Mouse (Mus musculus): ENCODE data around the gene Pmm1. TPM values are rescaled to one million over a fixed set of nuclear protein-coding genes. Genes with fewer than 3 reads are reported as not detected.

Gene Pmm1
- polyA plus RNA-seq, 2 experiments = 34.8 to 41.5 TPM

GRCm38 (mm10) chr15:81964262-81964661, 3.5 kb upstream of the Pmm1 start:
- no peak for DNase-seq (ENCODE audit: low spot score)
- Histone ChIP-seq H3K4me3 (replicated peaks; ENCODE audit: low read length) (no peak overlapping the region), H3K9me3 (ENCODE audit: control insufficient read depth, low read length) (no peaks in the 10 kb centered on the region), H3K36me3 (ENCODE audit: control insufficient read depth, insufficient read depth, low read length) (no peaks in the 10 kb centered on the region), H3K9ac (ENCODE audit: low read depth, low read length, severe bottlenecking) (no peak overlapping the region), H3K4me1 (ENCODE audit: control insufficient read depth, insufficient read depth, low read length) (no peaks in the 10 kb centered on the region), H3K4me2 (replicated peaks; ENCODE audit: low read depth, low read length, severe bottlenecking) (no peak overlapping the region), H3K27ac (replicated peaks; ENCODE audit: low read depth, low read length) (no peak overlapping the region), H3K27me3 (ENCODE audit: control insufficient read depth, insufficient read depth, low read length) (no peaks in the 10 kb centered on the region)
- WGBS = 29% methylated on average over 1 of the region's 1 CpGs
- TF ChIP-seq POLR2A (IDR thresholded peaks at IDR 0.05; ENCODE audit: borderline replicate concordance, extremely low read depth, insufficient read depth, insufficient read length) = no peak
- ATAC-seq (ENCODE audit: low FRiP score, low read depth) = no peak

GRCm38 (mm10) chr15:81961078-81961451, 335 bp upstream of the Pmm1 start:
- ATAC-seq (ENCODE audit: low FRiP score, low read depth) = no peak

GRCm38 (mm10) chr15:81958906-81959305, 1.8 kb downstream of the Pmm1 start:
- H3K9me3 ChIP-seq (ENCODE audit: control insufficient read depth, low read length) = no peaks in the 10 kb centered on the region
- no peaks in the 10 kb centered on the region for H3K27me3 ChIP-seq (ENCODE audit: control insufficient read depth, insufficient read depth, low read length)
- H3K9ac ChIP-seq (ENCODE audit: low read depth, low read length, severe bottlenecking) = no peak overlapping the region
- no peaks in the 10 kb centered on the region for H3K4me1 ChIP-seq (ENCODE audit: control insufficient read depth, insufficient read depth, low read length)
- H3K27ac ChIP-seq (replicated peaks; ENCODE audit: low read depth, low read length) = no peak overlapping the region
- no peak overlapping the region for H3K4me3 ChIP-seq (replicated peaks; ENCODE audit: low read length)
- H3K36me3 ChIP-seq (ENCODE audit: control insufficient read depth, insufficient read depth, low read length) = peaks cover 18% of the 10 kb centered on the region
- no peak for TF ChIP-seq POLR2A (IDR thresholded peaks at IDR 0.05; ENCODE audit: borderline replicate concordance, extremely low read depth, insufficient read depth, insufficient read length)
- ATAC-seq (ENCODE audit: low FRiP score, low read depth) = no peak
- no peak overlapping the region for H3K4me2 ChIP-seq (replicated peaks; ENCODE audit: low read depth, low read length, severe bottlenecking)
- DNase-seq (ENCODE audit: low spot score) = no peak
- 83% methylated on average over 3 of the region's 3 CpGs for WGBS

More at GRCm38 (mm10) chr15:81961078-81961451, 335 bp upstream of the Pmm1 start:
- Histone ChIP-seq H3K36me3 (ENCODE audit: control insufficient read depth, insufficient read depth, low read length) (no peaks in the 10 kb centered on the region; the same call in 1 of the 2 replicates), H3K27ac (replicated peaks; ENCODE audit: low read depth, low read length) (no peak overlapping the region), H3K4me2 (replicated peaks; ENCODE audit: low read depth, low read length, severe bottlenecking) (peak overlapping the region; percentile 97), H3K4me3 (replicated peaks; ENCODE audit: low read length) (peak overlapping the region; percentile 67), H3K4me1 (ENCODE audit: control insufficient read depth, insufficient read depth, low read length) (no peaks in the 10 kb centered on the region), H3K9ac (ENCODE audit: low read depth, low read length, severe bottlenecking) (no peak overlapping the region), H3K27me3 (ENCODE audit: control insufficient read depth, insufficient read depth, low read length) (no peaks in the 10 kb centered on the region), H3K9me3 (ENCODE audit: control insufficient read depth, low read length) (no peaks in the 10 kb centered on the region)
- under 1% methylated on average over 4 of the region's 8 CpGs for WGBS
- DNase-seq (ENCODE audit: low spot score) = no peak
- TF ChIP-seq POLR2A (IDR thresholded peaks at IDR 0.05; ENCODE audit: borderline replicate concordance, extremely low read depth, insufficient read depth, insufficient read length) = no peak

- no peak overlapping the region for H3K9ac ChIP-seq (ENCODE audit: low read depth, low read length, severe bottlenecking)
- DNase-seq (ENCODE audit: low spot score) = no peak
- 88% methylated on average over 11 of the region's 11 CpGs for WGBS
Observed at GRCm38 (mm10) chr15:81957598-81957997, 3.1 kb downstream of the Pmm1 start.

GRCm38 (mm10) chr15:81956457-81956856, 4.3 kb downstream of the Pmm1 start:
- no peaks in the 10 kb centered on the region for H3K4me1 ChIP-seq (ENCODE audit: control insufficient read depth, insufficient read depth, low read length)
- DNase-seq (ENCODE audit: low spot score) = no peak
- H3K27me3 ChIP-seq (ENCODE audit: control insufficient read depth, insufficient read depth, low read length) = no peaks in the 10 kb centered on the region
- H3K36me3 ChIP-seq (ENCODE audit: control insufficient read depth, insufficient read depth, low read length) = peaks cover 21% of the 10 kb centered on the region
- H3K4me2 ChIP-seq (replicated peaks; ENCODE audit: low read depth, low read length, severe bottlenecking) = no peak overlapping the region
- 62% methylated on average over 8 of the region's 8 CpGs for WGBS
- no peak overlapping the region for H3K27ac ChIP-seq (replicated peaks; ENCODE audit: low read depth, low read length)
- ATAC-seq (ENCODE audit: low FRiP score, low read depth) = no peak
- no peak overlapping the region for H3K4me3 ChIP-seq (replicated peaks; ENCODE audit: low read length)
- H3K9me3 ChIP-seq (ENCODE audit: control insufficient read depth, low read length) = no peaks in the 10 kb centered on the region
- H3K9ac ChIP-seq (ENCODE audit: low read depth, low read length, severe bottlenecking) = no peak overlapping the region
- no peak for TF ChIP-seq POLR2A (IDR thresholded peaks at IDR 0.05; ENCODE audit: borderline replicate concordance, extremely low read depth, insufficient read depth, insufficient read length)

More at GRCm38 (mm10) chr15:81957598-81957997, 3.1 kb downstream of the Pmm1 start:
- Histone ChIP-seq H3K36me3 (ENCODE audit: control insufficient read depth, insufficient read depth, low read length) (peaks cover 18% of the 10 kb centered on the region), H3K27me3 (ENCODE audit: control insufficient read depth, insufficient read depth, low read length) (no peaks in the 10 kb centered on the region), H3K4me2 (replicated peaks; ENCODE audit: low read depth, low read length, severe bottlenecking) (no peak overlapping the region), H3K9me3 (ENCODE audit: control insufficient read depth, low read length) (no peaks in the 10 kb centered on the region), H3K4me3 (replicated peaks; ENCODE audit: low read length) (no peak overlapping the region), H3K4me1 (ENCODE audit: control insufficient read depth, insufficient read depth, low read length) (no peaks in the 10 kb centered on the region), H3K27ac (replicated peaks; ENCODE audit: low read depth, low read length) (no peak overlapping the region)
- TF ChIP-seq POLR2A (IDR thresholded peaks at IDR 0.05; ENCODE audit: borderline replicate concordance, extremely low read depth, insufficient read depth, insufficient read length) = no peak
- ATAC-seq (ENCODE audit: low FRiP score, low read depth) = no peak

GRCm38 (mm10) chr15:81955414-81955813, 5.3 kb downstream of the Pmm1 start:
- Histone ChIP-seq H3K4me3 (replicated peaks; ENCODE audit: low read length) (no peak overlapping the region), H3K27ac (replicated peaks; ENCODE audit: low read depth, low read length) (no peak overlapping the region), H3K9me3 (ENCODE audit: control insufficient read depth, low read length) (no peaks in the 10 kb centered on the region), H3K4me1 (ENCODE audit: control insufficient read depth, insufficient read depth, low read length) (no peaks in the 10 kb centered on the region), H3K9ac (ENCODE audit: low read depth, low read length, severe bottlenecking) (no peak overlapping the region), H3K36me3 (ENCODE audit: control insufficient read depth, insufficient read depth, low read length) (peaks cover 28% of the 10 kb centered on the region), H3K27me3 (ENCODE audit: control insufficient read depth, insufficient read depth, low read length) (no peaks in the 10 kb centered on the region), H3K4me2 (replicated peaks; ENCODE audit: low read depth, low read length, severe bottlenecking) (no peak overlapping the region)
- no peak for ATAC-seq (ENCODE audit: low FRiP score, low read depth)
- no peak for DNase-seq (ENCODE audit: low spot score)
- TF ChIP-seq POLR2A (IDR thresholded peaks at IDR 0.05; ENCODE audit: borderline replicate concordance, extremely low read depth, insufficient read depth, insufficient read length) = no peak
- 91% methylated on average over 15 of the region's 15 CpGs for WGBS

All from limb, embryonic 14.5 days (tissue).